Mouse (Mus musculus) C2C12 (cell line): ENCODE data around the gene Lpar1.

Source experiments
- CEBPB ChIP-seq: IDR thresholded peaks from one replicate; pipeline ENCODE4 v1.6.1; 2011; ENCODE audit warnings: low read depth, mild to moderate bottlenecking, control low read depth, moderate library complexity
- CTCF ChIP-seq: IDR thresholded peaks from one replicate; pipeline ENCODE4 v1.5.1; 2011; ENCODE audit not compliant: control insufficient read depth, insufficient read depth, insufficient read length
- FOSL1 ChIP-seq: IDR thresholded peaks from one replicate; pipeline ENCODE4 v1.8.0; 2011; ENCODE audit warnings: mild to moderate bottlenecking, low read length; ENCODE audit not compliant: poor library complexity, insufficient read depth, severe bottlenecking
- MAX ChIP-seq: IDR thresholded peaks from one replicate; pipeline ENCODE4 v1.6.1; 2011; ENCODE audit warnings: mild to moderate bottlenecking, control low read depth
- MYOD1 ChIP-seq: IDR thresholded peaks from one replicate; pipeline ENCODE4 v1.6.1; 2011; ENCODE audit warnings: low read depth; ENCODE audit not compliant: control insufficient read depth, insufficient read length
- MYOG ChIP-seq: IDR thresholded peaks from one replicate; pipeline ENCODE4 v1.6.1; 2011; ENCODE audit not compliant: control insufficient read depth, insufficient read length; ENCODE audit errors: extremely low read depth
- USF1 ChIP-seq: IDR thresholded peaks from one replicate; pipeline ENCODE4 v1.6.1; 2011; ENCODE audit warnings: low read depth, mild to moderate bottlenecking, control low read depth, moderate library complexity

- no peak for TF ChIP-seq CEBPB
- TF ChIP-seq CTCF: no peak
- TF ChIP-seq MYOD1: no peak
- TF ChIP-seq MYOG: no peak
- no peak for TF ChIP-seq MAX
- TF ChIP-seq USF1: no peak
- TF ChIP-seq FOSL1: no peak
Measured at GRCm38 (mm10) chr4:58575831-58576230, 22.1 kb upstream of the Lpar1 start.
